Mouse (Mus musculus): ENCODE data around the gene Fbxl16.
A peak's percentile ranks its signal among the peaks of the same experiment; 100 is the strongest.

Fbxl16 gene

GRCm38 (mm10) chr17:25842509-25842908, 33.6 kb downstream of the Fbxl16 start:
- no peak for DNase-seq (ENCODE audit: low spot score)

GRCm38 (mm10) chr17:25843122-25843521, 34.2 kb downstream of the Fbxl16 start:
- no peak for DNase-seq (ENCODE audit: low spot score)

- peak; percentile 26 for DNase-seq (ENCODE audit: low spot score)
Observed at GRCm38 (mm10) chr17:25843636-25844395, 34.9 kb downstream of the Fbxl16 start.

- DNase-seq (ENCODE audit: low spot score): peak; percentile 87
Observed at GRCm38 (mm10) chr17:25844396-25844901, 35.6 kb downstream of the Fbxl16 start, which contains the start of gene Rhot2. Gene Rhot2, minus strand, starts transcription at chr17:25844851.

- no peak for DNase-seq (ENCODE audit: low spot score)
Observed at GRCm38 (mm10) chr17:25860229-25860628, 51.3 kb downstream of the Fbxl16 start.

- peak; percentile 91 for DNase-seq (ENCODE audit: low spot score)
Observed at GRCm38 (mm10) chr17:25860832-25861703, 52.2 kb downstream of the Fbxl16 start, which contains the start of gene Wdr90. Gene Wdr90, minus strand, starts transcription at chr17:25861501.

- no peak for DNase-seq (ENCODE audit: low spot score)
Observed at GRCm38 (mm10) chr17:25861704-25862612, 53.1 kb downstream of the Fbxl16 start.

- no peak for DNase-seq (ENCODE audit: low spot score)
Observed at GRCm38 (mm10) chr17:25863681-25864080, 54.8 kb downstream of the Fbxl16 start.

GRCm38 (mm10) chr17:25864311-25864710, 55.4 kb downstream of the Fbxl16 start:
- DNase-seq (ENCODE audit: low spot score): no peak

GRCm38 (mm10) chr17:25865288-25865687, 56.4 kb downstream of the Fbxl16 start:
- DNase-seq (ENCODE audit: low spot score): no peak

GRCm38 (mm10) chr17:25866172-25866571, 57.3 kb downstream of the Fbxl16 start:
- DNase-seq (ENCODE audit: low spot score): no peak

- DNase-seq (ENCODE audit: low spot score): no peak
Observed at GRCm38 (mm10) chr17:25867509-25867835, 58.6 kb downstream of the Fbxl16 start.

GRCm38 (mm10) chr17:25867836-25868600, 59.1 kb downstream of the Fbxl16 start:
- peak; percentile 45 for DNase-seq (ENCODE audit: low spot score)

- peak; percentile 77 for DNase-seq (ENCODE audit: low spot score)
Observed at GRCm38 (mm10) chr17:25868601-25869191, 59.8 kb downstream of the Fbxl16 start, which contains the start of gene Mcrip2. Gene Mcrip2, minus strand, starts transcription at chr17:25868764.

GRCm38 (mm10) chr17:25869498-25869897, 60.6 kb downstream of the Fbxl16 start:
- DNase-seq (ENCODE audit: low spot score): no peak

- no peak for DNase-seq (ENCODE audit: low spot score)
Observed at GRCm38 (mm10) chr17:25869954-25870353, 61.1 kb downstream of the Fbxl16 start.
